Mouse (Mus musculus) thymus, adult 2 months (tissue): ENCODE measurements at regions not wholly inside any gene's neighbourhood (a gene's known extent, or its start where the extent isn't known, plus 50 kb on each side); places are given as distances from the start of the nearest gene placed in this dataset.

ENCODE experiments used
- DNase-seq: peaks from one replicate; pipeline ENCODE4 v3.0.0; 2021
- H3K27ac ChIP-seq: fragments of 200-500 bp; 2 replicates; pipeline ENCODE4 v1.5.1; 2012; ENCODE audit warnings: low read length, control low read depth; ENCODE audit not compliant: control insufficient read depth, insufficient read depth
- H3K27me3 ChIP-seq: fragments of 200-500 bp; 2 replicates; pipeline ENCODE4 v1.6.1; 2012; ENCODE audit warnings: mild to moderate bottlenecking, low read length, moderate library complexity, mixed read lengths; ENCODE audit not compliant: control insufficient read depth, insufficient read depth
- H3K36me3 ChIP-seq: fragments of 200-500 bp; 2 replicates; pipeline ENCODE4 v1.6.1; 2012; ENCODE audit warnings: mild to moderate bottlenecking, low read length, moderate library complexity; ENCODE audit not compliant: control insufficient read depth, insufficient read depth
- H3K4me1 ChIP-seq: fragments of 200-500 bp; replicated peaks from 2 replicates; pipeline ENCODE4 v1.6.1; 2012; ENCODE audit warnings: low read length; ENCODE audit not compliant: control insufficient read depth, insufficient read depth
- H3K4me3 ChIP-seq: fragments of 200-500 bp; 2 replicates; pipeline ENCODE4 v1.5.1; 2012; ENCODE audit warnings: mild to moderate bottlenecking, low read length, control low read depth, moderate library complexity; ENCODE audit not compliant: control insufficient read depth, insufficient read depth
- CTCF ChIP-seq: fragments of 200-500 bp; IDR thresholded peaks from 2 replicates; pipeline ENCODE4 v1.5.1; 2012; ENCODE audit warnings: mild to moderate bottlenecking, control low read depth, low read length, moderate library complexity, borderline replicate concordance; ENCODE audit not compliant: control insufficient read depth, poor library complexity, insufficient read depth; ENCODE audit errors: extremely low read depth
- POLR2A ChIP-seq: fragments of 200-500 bp; IDR thresholded peaks from 2 replicates; pipeline ENCODE4 v1.6.1; 2012; ENCODE audit warnings: mild to moderate bottlenecking, low read length, control low read depth, moderate library complexity; ENCODE audit not compliant: control insufficient read depth, poor library complexity, insufficient read depth; ENCODE audit errors: extremely low read depth
- WGBS: fragments of 180-500 bp; shearing (Covaris S2); methylation state at CpG from one replicate; pipeline ENCODE4 v1.1.7; 2018; 5-methylcytosine and 5-hydroxymethylcytosine counted together

DNA sequence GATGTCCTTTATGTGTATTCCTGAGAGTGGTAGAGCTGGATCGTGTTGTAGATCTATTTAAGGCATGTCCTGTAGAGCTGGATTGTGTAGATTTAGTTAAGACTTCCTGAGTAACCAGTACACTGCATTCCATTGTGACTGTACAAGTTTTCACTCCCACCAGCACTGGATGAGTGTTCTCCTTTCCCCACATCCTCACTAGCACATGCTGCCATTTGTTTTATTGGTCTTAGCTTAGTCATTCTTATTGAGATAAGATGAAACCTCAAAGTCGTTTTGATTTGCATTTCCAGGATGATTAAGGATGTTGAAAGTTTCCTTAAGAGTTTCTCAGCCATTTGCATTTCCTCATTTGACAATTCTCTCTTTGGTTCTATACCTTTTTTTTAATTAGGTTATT is 132.6 kb upstream of the Gnaz start:
- TF ChIP-seq CTCF (no peak), POLR2A (no peak)
- Histone ChIP-seq H3K27ac (no peak overlapping the region), H3K27me3 (no peaks in the 10 kb centered on the region), H3K36me3 (no peaks in the 10 kb centered on the region), H3K4me3 (no peak overlapping the region), H3K4me1 (no peaks in the 10 kb centered on the region)
- DNase-seq, result no peak
- WGBS, result 51% methylated on average over 2 of the region's 2 CpGs

DNA sequence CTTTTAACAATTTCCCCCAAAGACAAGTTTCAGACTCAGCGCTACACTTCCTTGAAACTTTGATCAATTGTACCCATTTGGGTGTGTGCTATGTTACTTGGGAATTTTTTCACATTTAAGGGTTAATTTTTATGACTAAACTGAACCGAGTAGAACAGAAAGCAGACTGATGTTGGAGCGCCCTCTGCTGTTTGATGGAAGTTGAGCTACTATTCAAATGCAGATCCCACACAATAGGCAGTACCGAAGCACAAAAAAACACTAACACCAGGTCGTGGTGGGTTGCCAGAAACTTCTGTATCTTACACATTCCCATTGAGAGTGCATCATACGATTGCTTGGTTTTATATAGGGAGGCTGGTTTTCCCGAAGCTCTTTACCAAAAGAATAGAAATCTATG is 118.6 kb upstream of the Gnaz start:
- DNase-seq, result peak; percentile 37
- Histone ChIP-seq H3K27me3 (no peaks in the 10 kb centered on the region), H3K4me3 (no peak overlapping the region), H3K36me3 (no peaks in the 10 kb centered on the region), H3K4me1 (no peaks in the 10 kb centered on the region), H3K27ac (no peak overlapping the region)
- WGBS, result 12% methylated on average over 7 of the region's 7 CpGs
- TF ChIP-seq POLR2A, result no peak
- no peak for TF ChIP-seq CTCF

DNA sequence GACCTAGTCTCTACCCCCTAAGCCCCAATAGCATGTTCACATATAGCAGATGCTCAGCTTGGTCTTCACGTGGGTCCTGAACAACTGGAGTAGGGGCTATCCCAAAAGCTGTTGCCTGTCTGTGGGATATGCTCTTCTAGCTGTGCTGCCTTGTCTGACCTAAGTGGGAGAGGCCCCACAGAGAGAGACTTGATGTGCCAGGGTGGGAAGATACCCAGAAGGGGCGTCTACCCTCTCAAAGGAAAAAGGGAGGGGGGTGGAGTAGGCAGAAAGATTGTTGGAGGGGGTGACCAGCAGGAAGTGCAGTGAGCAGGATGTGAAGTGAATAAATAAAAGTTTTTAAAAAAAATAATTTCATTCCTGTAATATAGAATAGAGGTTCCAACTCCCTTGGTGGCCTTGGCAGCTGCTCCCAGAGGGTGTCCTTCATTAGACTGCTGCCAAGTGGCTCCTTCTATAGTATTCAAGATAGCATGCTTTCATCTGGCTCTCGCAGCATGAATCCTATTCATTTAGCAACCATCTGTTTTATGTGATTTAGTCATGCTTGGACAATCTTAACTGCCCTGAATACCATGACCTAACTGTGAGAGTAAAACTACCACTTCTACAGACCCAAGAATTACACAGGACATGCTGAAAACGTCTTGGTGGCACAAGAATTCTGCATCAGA is 111.8 kb upstream of the Gnaz start:
- no peaks in the 10 kb centered on the region for H3K36me3 ChIP-seq
- H3K4me3 ChIP-seq, result no peak overlapping the region
- H3K27ac ChIP-seq, result no peak overlapping the region
- no peaks in the 10 kb centered on the region for H3K4me1 ChIP-seq
- H3K27me3 ChIP-seq, result no peaks in the 10 kb centered on the region
- no peak for DNase-seq
- WGBS, result 65% methylated on average over 4 of the region's 4 CpGs
- no peak for TF ChIP-seq CTCF
- TF ChIP-seq POLR2A, result no peak
